Mouse (Mus musculus): ENCODE results near the gene Ccdc71.
A peak's percentile ranks its signal among the peaks of the same experiment; 100 is the strongest.

The Ccdc71 gene

GRCm38 (mm10) chr9:108490559-108491285 lies 30.4 kb downstream of the Ccdc71 start, which contains the start of gene Usp19:
Usp19 (plus strand) TSS chr9:108490602.
- DNase-seq = peak; percentile 96 to 98

- DNase-seq = no peak
Observed at GRCm38 (mm10) chr9:108491286-108491580, 30.9 kb downstream of the Ccdc71 start.

GRCm38 (mm10) chr9:108492043-108492750 lies 31.9 kb downstream of the Ccdc71 start:
- DNase-seq = peak in 1 of 2 experiments; percentile 37

GRCm38 (mm10) chr9:108493246-108493645 lies 32.9 kb downstream of the Ccdc71 start:
- DNase-seq = no peak

GRCm38 (mm10) chr9:108494146-108494825 lies 34.0 kb downstream of the Ccdc71 start:
- DNase-seq = no peak

- no peak for DNase-seq
Observed at GRCm38 (mm10) chr9:108494905-108495304, 34.6 kb downstream of the Ccdc71 start.

- DNase-seq = no peak
Observed at GRCm38 (mm10) chr9:108499231-108499630, 38.9 kb downstream of the Ccdc71 start.

- DNase-seq = no peak
Observed at GRCm38 (mm10) chr9:108499943-108500342, 39.6 kb downstream of the Ccdc71 start.

- DNase-seq = no peak
Observed at GRCm38 (mm10) chr9:108506901-108507300, 46.6 kb downstream of the Ccdc71 start.

GRCm38 (mm10) chr9:108507619-108508434 lies 47.5 kb downstream of the Ccdc71 start, which contains the start of gene Qars:
Qars (plus strand) TSS chr9:108507706.
- DNase-seq = peak; percentile 98

- DNase-seq = no peak
Observed at GRCm38 (mm10) chr9:108508776-108509175, 48.4 kb downstream of the Ccdc71 start.
